Mouse (Mus musculus) megakaryocyte, adult 5-6 weeks (primary cell): Measurements from ENCODE around the gene Myh7b. TPM values are rescaled to one million over a fixed set of nuclear protein-coding genes. Genes with fewer than 3 reads are reported as not detected.

ENCODE experiments used
- ATAC-seq: 2 replicates; pipeline ENCODE4 v1.8.0; 2016; ENCODE audit warnings: mild to moderate bottlenecking, inconsistent platforms; ENCODE audit not compliant: poor library complexity, severe bottlenecking
- total RNA-seq, 2 experiments: library from RNA; stranded (forward) in 1 of 2; stranded (reverse) in 1 of 2; fragments of 153-499, 151-499 nt in 1 of 2; fragments of 221-1000, 200-1000 nt in 1 of 2; gene quantifications; 2 replicates each; pipeline versions ENCODE4 v1.2.3 to v1.2.4; 2015 to 2017

Myh7b gene
- total RNA-seq (2015) (not detected in 2 replicates), total RNA-seq (2017) (not detected in 2 replicates)

DNA sequence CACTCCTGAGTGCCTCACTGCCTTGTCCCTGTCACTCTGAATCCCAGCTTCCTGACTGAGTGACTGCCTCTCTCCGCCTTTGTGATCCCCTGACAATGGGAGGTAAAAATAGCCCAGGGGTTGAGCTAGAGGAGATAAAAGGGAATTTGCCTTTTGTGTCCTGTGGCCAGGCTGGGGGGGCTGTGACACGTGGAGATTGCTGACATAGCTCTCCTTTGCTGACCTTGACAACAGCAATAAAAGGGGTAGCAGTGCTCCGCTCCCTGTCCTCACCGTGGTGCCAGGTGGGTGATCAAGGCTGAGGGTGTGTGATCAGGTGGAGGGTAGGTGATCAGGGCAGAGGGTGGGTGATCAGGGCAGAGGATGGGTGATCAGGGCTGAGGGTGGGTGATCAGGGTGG, at the start of gene Myh7b:
Myh7b (plus strand) TSS at position 235 of the 400 bp plus-strand sequence.
- no peak for ATAC-seq

DNA sequence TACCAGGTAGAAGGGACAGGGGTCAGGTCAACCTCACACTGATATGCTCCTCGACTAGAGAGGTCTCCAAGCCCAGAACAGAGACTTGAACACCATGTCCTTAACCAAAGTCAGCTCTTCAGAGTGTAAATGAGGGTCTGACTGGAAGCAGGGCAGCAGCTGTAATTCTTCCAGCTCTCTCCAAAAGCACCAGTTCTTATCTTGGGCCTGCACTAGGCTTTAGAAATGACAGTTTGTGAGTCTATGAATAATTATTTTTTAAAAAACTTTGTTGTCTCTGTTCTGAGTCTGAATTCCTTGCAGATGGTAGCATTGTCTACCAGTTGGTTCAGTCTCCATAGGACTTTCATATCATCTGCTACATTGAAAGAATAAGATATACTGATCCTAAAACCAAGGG, 48.8 kb upstream of the Myh7b start:
- no peak for ATAC-seq

DNA sequence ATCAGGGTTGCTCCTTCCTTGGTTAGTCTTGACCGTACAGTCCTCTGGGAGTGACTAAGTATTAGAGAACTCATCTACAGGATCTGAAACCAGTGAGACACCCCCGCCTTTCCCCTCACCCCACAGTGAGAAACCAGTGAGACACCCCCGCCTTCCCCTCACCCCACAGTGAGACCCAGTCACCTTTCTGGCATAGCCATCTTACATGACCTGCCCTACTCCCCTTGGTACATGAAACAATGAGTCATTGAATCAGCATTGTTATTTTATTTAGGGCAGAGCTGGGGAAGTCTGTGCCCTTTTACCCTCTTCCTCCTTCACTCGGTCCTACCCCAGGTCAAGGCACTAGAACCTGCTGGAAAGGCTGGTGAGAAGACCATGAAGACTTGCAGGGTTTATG, 48.1 kb upstream of the Myh7b start:
- ATAC-seq, result 0 out of 2 replicates have a peak, but pooled peaks have one; percentile 27

DNA sequence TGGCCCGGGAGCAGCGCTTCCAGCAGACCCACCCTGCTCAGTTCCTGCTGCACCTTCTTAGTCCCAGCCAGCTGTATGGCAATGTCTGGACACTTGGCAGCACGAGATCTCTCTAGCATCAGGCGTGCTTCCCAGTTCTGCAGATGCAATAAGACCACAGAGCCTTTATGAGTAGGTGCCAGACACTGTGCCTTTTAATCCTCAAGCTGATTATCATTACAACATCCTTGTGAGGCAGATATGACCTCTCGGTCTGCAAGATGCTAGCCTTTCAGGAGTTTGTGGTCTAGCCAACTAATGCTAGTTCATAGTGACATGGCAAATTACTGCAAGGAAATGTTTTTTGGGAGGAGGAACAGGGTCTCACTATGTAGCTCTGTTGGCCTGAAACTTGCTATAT, 43.3 kb upstream of the Myh7b start:
- ATAC-seq, result no peak

DNA sequence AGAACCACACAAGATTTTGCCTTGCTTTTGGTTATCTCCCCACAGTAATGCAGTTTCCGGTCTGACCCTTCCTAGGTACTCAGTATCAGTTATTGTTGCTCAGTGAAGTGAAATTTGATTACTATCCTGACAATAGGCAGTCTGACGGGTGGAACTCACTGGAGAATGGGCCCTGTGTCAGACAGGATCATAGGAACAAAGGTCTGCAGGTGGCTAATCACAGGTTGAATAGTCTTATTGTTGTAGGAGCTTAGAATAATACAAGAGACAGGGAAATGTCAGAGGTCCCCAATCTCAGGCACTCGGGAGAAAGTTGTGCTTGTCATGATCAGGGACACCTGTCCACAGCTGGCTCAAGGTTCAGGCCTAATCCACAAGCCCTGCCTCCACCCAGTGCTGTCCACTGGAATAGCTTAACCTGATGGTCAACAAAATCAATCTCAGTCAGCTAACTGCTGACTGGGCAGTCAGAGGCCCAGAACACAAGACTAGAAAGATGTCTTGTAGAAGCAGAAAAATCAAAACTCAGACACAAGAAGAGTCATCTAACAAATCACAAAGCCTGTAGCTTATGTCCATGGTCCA, 41.7 kb upstream of the Myh7b start:
- no peak for ATAC-seq

DNA sequence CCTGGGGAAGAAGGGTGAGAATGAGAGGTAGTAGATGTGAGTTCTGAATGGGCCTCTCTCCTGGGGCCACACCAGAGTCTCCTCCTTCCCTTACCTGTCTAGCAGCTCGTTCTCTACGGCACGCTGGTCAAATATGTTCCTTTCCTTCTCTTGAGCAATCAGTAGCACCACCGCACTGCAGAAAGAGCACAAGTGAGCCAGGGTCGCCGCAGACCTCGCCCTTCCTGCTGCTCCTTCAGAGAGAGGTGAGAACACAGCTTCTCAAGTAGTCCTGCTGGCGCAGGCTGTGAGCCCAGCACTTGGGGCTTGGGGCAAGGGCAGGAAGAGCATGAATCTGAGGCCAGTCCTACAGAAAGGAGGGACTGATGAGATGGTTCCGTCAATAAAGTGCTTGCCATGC, 38.0 kb upstream of the Myh7b start:
- ATAC-seq, result 0 out of 2 replicates have a peak, but pooled peaks have one; percentile 27

DNA sequence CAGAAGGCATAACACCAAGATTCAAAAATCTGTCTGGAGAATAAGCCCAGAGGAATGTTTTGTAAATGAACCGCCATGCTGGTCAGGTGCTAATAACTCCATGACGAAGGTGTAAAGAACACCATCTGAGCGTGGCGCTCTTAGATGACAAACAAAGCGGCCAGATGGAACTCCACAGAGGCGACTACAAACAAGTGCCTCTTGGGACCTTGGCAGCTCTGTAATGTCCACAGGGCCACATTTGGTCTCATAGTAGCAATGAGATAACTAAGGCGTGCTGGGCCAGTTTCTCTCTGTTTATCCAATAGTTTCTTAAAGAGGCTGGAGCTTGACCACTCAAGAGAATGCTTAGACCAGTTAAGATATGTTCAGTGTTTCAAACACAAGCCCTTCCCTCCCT, 37.0 kb upstream of the Myh7b start:
- no peak for ATAC-seq

DNA sequence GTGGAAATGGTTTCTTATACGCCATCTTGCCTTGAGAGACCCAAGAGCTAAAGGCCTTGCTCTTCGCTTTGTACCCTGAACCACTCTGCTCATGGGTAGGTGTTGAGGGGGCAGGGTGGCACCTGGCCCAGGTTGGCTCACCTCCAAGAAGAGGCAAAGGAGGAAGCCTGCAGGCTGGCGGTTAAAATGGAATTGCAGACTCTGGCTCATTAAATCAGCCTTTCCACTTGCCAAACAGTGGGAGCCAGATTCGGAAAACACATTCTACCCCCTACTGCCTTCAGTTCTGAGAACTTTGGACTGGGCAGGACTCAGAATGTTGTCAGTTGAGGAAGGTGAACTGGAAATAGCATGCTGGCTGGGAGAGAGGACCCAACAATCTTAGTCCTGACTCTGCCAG, 36.3 kb upstream of the Myh7b start:
- ATAC-seq, result no peak

DNA sequence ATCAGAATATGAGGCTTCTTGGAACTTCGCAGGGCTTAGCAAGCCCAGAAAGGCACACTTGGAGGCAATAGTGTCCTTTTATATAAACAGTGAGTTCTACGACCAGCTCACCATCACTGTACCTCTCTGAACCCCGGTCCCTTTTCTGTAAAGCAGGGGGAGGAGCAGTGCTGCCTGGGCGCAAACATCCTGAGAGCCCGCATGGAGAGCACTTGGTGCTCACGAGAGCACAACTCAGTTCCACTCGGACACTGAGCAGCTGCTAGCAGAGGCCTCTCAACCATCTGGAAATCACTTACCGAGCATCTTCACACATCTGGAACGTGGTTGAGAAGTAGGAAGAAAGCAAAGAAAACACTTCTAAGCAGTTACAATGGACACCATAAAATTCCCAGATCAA, 34.4 kb upstream of the Myh7b start:
- ATAC-seq, result no peak

DNA sequence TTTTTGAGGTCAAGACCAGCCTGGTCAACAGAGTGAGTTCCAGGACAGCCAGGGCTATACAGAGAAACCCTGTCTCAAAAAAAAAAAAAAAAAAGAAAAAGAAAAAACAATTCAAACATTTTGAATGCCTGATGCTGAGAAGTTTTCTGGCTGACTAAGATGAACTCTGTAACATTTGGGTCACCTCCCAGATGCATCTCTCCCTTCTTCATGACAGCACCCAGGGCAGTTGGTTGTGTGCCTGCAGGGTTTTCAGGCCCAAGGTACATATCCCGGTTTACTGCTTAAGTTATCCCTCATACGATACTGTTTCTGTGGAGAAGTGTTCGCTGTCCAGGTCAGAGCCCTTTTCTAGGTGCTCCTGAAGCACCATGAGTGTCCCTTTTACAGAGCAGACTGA, 30.7 kb upstream of the Myh7b start:
- ATAC-seq, result no peak

DNA sequence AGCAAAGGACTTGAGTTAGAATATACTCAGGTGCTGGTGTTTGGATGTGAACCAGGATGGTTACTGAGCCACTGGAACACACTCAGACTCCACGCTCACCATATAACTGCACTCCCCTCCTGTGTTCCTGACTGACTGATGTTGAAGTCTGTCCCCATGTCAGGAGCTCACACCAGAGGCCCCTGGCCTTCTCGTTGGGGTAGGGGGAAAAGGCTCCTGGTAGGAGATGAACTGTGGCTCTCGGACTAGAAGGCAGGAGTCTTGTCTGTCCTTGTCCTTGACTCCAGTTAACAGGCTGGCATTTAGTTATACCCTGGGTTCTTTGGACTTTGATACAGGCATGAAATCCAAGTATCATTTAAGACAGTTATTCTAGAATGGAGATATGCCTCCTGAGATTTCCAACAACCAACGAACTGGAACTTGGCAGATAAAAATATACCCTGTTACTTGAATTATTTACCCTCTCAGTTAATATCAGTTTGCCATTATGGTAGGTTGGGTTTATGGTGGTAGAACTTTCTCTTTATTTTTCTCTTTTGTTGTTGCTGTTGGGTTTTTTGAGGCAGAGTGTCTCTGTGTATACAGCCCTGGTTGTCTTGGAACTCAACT, 28.5 kb upstream of the Myh7b start:
- ATAC-seq, result no peak

DNA sequence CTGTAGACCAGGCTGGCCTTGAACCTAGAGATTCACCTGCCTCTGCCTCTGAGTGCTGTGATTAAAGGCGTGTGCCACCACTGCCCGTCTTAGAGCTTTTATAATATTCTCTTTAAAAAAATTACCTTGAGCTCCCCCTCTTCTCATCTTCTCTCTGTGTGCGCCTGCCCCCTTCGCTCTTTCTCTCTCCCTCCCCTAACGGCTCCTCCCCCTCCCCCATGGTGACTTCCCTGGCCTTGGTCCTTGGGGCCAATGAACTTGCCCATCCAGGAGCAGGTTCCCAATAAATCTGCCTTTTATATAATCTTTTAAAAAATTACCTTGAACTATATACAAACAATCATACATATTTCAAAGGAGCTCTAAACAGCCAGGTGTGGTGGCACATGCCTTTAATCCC, 28.0 kb upstream of the Myh7b start:
- no peak for ATAC-seq

DNA sequence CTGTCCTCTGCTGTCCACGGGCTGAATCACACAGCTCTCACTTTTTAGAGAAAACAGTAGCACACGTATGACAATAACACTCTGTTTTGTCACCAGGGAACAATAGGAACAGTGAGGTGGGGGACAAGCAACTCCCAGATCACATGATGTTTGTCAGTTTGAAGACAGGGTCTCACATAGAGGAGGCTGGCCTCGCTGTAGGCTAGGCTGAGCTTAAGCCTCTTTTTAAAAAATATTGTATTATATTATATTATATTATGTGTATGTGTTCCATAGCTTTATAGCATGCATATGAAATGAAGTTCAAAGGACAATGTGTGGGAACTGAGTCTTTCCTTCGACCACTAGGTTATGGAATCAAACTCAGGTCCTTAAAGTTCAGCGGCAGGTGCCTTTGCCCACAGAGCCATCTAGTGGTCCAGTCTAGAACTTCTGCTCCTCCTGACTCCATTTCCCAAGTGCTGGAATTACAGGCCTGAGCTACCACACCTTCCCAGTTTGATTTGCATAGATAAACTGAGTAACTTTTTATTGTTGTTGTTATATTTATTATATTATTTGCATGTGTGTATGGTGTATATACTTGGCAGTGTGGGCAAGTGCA, 27.0 kb upstream of the Myh7b start:
- ATAC-seq, result peak; percentile 58

DNA sequence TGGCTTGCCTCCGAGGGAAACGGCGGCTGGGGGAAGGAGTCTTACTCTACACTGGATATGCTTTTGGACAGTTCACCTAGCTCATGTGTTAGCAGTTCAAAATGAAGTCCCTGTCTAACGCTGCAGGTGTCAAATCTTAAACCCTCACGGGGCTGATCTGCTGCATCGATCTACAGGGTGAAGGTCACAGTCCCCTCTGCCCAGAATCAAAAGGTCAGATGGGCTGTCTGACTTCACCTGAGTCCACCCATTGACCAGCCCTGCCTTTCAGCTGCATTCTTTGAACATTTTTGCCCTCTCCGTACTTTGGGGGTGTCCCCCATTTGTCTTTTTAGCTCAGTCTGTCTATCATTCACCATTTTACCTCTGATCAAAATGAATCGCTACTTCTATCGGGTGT, 25.9 kb upstream of the Myh7b start:
- ATAC-seq, result no peak

DNA sequence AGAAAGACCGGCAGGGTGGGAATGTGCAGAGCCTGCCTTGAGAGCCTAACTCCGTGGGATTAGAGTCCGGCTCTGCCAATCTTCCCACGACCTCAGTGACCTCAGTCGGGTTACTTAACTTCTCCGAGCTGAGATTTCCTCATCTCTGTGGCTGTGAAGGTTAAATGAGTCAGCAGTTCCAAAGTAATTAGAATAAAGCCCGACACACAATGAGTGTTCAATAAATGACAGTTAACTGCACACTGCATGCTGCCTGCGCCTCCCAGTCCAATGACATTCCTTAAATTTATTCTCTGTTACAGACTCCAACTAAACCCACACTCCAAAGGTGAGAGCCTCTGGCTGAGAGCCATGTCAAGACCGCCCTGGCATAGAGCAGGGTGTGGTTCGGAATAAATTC, 25.5 kb upstream of the Myh7b start:
- ATAC-seq, result peak; percentile 96

DNA sequence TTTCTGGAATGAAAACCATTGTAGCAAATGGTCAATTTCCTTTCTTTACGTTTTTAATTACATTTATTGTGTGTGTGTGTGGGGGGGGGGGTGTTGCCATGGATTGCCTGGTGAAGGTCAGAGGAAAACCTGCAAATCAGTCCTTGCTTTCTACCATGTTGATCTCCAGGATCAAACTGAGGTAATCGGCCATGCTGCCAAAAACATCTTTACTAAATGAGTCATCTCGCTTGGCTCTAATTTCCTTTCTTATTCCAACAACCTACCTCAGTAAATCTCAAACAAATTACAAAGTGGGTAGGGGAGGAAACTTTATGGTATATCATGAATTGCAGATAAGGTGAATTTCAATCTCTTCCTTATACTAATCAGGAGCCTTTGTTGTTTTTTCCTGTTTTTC, 22.9 kb upstream of the Myh7b start:
- no peak for ATAC-seq

DNA sequence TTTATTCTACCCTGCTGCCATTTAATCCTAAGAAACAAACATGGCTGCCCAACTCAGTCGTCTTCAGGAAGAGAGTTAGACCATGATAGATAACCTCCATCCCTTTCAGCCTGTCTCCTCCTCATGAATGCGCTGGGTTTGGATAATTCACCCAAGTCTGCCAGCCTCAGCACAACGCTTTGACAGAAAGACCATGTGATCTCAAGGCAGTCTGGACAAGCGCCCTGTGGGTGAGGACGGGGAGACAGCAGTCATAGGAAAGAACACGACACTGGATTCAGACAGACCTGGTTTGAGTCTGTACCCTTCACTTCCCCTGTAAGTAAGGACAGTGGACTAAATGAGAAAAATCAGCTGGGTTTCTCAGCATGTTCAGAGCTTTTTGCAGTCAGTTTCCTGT, 21.5 kb upstream of the Myh7b start:
- no peak for ATAC-seq

DNA sequence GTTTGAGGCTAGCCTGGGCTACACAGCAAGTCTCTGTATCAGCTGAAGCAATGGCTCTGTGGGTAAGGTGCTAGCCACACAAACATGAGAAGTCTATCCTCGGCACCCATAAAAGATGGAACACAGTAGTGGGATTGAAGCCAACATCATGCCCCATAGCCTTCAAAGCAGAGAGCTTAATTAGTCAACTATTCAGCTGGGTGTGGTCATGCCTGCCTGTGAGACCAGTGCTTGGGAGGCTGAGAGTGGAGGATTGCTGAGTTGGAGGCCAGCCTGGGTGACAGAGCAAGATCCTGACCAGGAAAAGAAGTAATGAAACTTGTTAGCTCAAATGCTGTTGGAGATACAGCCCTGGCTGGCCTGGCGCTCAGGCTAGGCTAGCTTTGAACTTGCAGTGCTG, 20.1 kb upstream of the Myh7b start:
- ATAC-seq, result 0 out of 2 replicates have a peak, but pooled peaks have one; percentile 8

DNA sequence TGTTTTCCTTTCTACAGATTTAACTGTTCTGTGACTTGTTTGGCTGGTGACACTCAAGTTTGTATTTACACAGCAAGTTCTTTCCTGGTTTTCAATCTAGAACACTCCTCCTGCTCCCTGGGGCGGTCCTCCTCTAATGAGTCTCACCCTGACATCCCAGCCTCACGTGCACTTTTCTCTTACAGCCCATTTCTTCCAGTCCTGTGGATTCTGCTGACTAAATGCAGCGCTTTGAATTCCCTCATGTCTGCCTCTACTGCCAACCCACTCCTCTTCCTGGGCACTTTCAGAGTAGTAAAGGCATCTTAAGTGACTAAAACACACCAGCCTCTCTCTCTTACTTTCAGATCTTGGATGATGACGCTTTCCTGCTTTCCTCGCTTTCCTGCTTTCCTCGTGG, 19.3 kb upstream of the Myh7b start:
- no peak for ATAC-seq

DNA sequence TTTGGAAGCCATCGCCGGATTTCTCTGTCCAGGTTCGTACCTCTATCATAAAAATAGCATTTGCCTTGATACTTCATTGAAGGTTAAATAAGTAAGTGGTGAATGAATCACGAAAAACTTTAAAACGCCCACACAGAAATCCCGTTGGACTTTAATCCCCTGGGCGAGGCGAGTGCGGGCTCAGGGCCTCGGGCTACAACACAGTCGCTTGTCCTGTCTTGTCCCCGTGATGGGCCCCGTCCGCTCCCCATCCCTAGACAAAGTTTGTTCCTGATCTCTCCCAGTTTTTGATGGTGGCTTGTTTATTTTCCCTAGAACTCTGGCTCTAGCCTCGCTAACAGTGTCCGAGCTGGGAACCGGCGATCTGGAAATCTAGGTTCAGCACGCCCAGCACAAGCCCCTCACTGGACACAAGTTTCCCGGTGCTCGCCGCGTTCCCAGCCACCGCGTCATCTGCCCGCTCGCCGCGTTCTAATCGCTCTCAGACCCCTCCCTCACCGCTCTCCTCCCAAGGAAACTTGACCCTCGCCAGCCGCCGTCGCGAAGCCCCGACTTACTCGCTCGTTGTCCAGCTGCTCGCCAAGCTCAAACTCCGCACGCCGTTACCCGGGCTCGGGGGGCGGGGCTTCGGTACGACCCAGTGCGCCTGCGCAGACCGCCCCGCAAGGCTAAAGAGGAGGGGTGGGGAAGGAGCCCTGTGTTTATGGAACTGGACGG, 18.7 kb upstream of the Myh7b start, which contains the start of gene Gss:
Gss (minus strand) TSS at position 674 of the 717 bp plus-strand sequence.
- ATAC-seq, result peak; percentile 93

DNA sequence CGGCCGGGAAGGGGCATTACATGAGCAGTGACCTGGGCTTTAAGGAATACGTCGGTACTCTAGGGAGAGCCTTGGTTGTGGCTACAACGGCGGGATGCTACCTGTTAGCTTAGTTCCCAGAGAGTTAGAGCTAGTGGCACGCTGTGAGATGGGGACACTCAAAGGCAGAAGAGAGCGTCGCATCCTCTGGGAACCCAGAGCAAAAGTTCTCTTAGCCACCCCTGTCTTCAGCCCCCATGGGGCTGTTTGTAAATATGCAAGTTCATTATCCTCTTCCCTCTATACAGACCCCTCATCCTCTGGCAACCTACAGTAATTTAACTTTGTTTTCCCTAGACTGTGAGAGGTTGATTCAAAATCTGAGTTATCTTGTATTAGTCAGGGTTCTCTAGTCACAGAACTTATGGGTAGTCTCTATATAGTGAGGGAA, 18.1 kb upstream of the Myh7b start:
- ATAC-seq, result no peak

DNA sequence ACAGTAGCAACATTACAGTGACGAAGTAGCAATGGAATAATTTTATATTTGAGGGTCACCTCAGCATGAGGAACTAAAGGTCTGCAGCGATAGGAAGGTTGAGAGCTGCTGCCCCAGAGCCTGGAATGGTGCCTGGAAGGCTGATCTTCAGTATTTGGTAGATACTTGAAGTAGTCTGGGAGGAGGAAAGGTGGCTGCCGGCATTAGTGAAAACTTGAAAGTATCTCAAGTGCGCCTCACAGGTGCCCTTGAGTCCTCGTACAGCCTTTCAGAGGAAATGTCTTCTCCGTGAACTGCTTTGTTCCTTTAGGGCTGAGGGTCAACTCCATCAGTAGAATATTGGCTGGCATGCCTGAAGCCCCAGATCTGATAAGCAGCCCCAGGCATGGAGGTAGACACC, 15.5 kb upstream of the Myh7b start:
- ATAC-seq, result no peak
